Mouse (Mus musculus) forebrain, embryonic 10.5 days (tissue): ENCODE measurements around the gene Pld4. TPM values are rescaled to one million over a fixed set of nuclear protein-coding genes. Genes with fewer than 3 reads are reported as not detected.
A peak's percentile ranks its signal among the peaks of the same experiment; 100 is the strongest.

ENCODE experiments used
- DNase-seq: peaks from one replicate; pipeline ENCODE4 v3.0.0-alpha.2; 2017; ENCODE audit warnings: low spot score; ENCODE audit errors: extremely low spot score
- H3K27ac ChIP-seq: fragments of 300-500 bp; sonication (generic); 2 replicates; pipeline ENCODE4 v1.5.1; 2016; ENCODE audit warnings: mild to moderate bottlenecking
- H3K27me3 ChIP-seq: fragments of 300-500 bp; sonication (generic); 2 replicates; pipeline ENCODE4 v1.6.1; 2016; ENCODE audit warnings: mild to moderate bottlenecking; ENCODE audit not compliant: poor library complexity, severe bottlenecking
- H3K36me3 ChIP-seq: fragments of 300-500 bp; sonication (generic); replicated peaks from 2 replicates; pipeline ENCODE4 v1.6.1; 2016; ENCODE audit warnings: mild to moderate bottlenecking, moderate library complexity
- H3K4me1 ChIP-seq: fragments of 300-500 bp; sonication (generic); 2 replicates; pipeline ENCODE4 v1.6.1; 2016
- H3K4me3 ChIP-seq: fragments of 300-500 bp; sonication (generic); 2 replicates; pipeline ENCODE4 v1.5.1; 2016; ENCODE audit warnings: mild to moderate bottlenecking, moderate library complexity
- H3K9me3 ChIP-seq: fragments of 300-500 bp; sonication (generic); 2 replicates; pipeline ENCODE4 v1.6.1; 2016; ENCODE audit warnings: mild to moderate bottlenecking, moderate library complexity
- WGBS: fragments of 180-500 bp; shearing (Covaris S2); methylation state at CpG from one replicate; pipeline ENCODE4 v1.1.7; 2016; 5-methylcytosine and 5-hydroxymethylcytosine counted together
- polyA plus RNA-seq: library from polyadenylated mRNA; unstranded; fragments of >200 nt; fragmentation: Nextera tagmentation; extraction: Ambion mirVana; gene quantifications from 2 replicates; pipeline ENCODE4 v1.2.1, GENCODE M21; 2016

Gene Pld4
- polyA plus RNA-seq, 1 experiment from 2014 or later, result 3.9 TPM

- no peaks in the 10 kb centered on the region for H3K9me3 ChIP-seq
- DNase-seq, result no peak
- no peak overlapping the region for H3K27ac ChIP-seq
- no peak overlapping the region for H3K4me3 ChIP-seq
- WGBS, result 88% methylated on average over 8 of the region's 8 CpGs
- peaks cover 12% of the 10 kb centered on the region for H3K36me3 ChIP-seq
- H3K4me1 ChIP-seq, result peaks cover 16% of the 10 kb centered on the region
- H3K27me3 ChIP-seq, result peaks cover 11% of the 10 kb centered on the region
Measured at GRCm38 (mm10) chr12:112727801-112728200, 32.7 kb upstream of the Pld4 start.

- no peak for DNase-seq
- Histone ChIP-seq H3K9me3 (no peaks in the 10 kb centered on the region), H3K27ac (no peak overlapping the region), H3K4me3 (no peak overlapping the region), H3K27me3 (no peaks in the 10 kb centered on the region), H3K4me1 (0 out of 2 replicates have a peak, but pooled peaks cover 1% of the 10 kb centered on the region), H3K36me3 (peaks cover 36% of the 10 kb centered on the region)
- WGBS, result 88% methylated on average over 14 of the region's 14 CpGs
Measured at GRCm38 (mm10) chr12:112730808-112731207, 29.6 kb upstream of the Pld4 start.

GRCm38 (mm10) chr12:112732591-112732990 is 27.9 kb upstream of the Pld4 start:
- 91% methylated on average over 10 of the region's 10 CpGs for WGBS
- H3K4me3 ChIP-seq, result no peak overlapping the region
- no peaks in the 10 kb centered on the region for H3K4me1 ChIP-seq
- H3K9me3 ChIP-seq, result no peaks in the 10 kb centered on the region
- peaks cover 54% of the 10 kb centered on the region for H3K36me3 ChIP-seq
- no peak for DNase-seq
- H3K27ac ChIP-seq, result no peak overlapping the region
- no peaks in the 10 kb centered on the region for H3K27me3 ChIP-seq

- H3K27ac ChIP-seq, result no peak overlapping the region
- no peak overlapping the region for H3K4me3 ChIP-seq
- peaks cover 71% of the 10 kb centered on the region for H3K36me3 ChIP-seq
- H3K9me3 ChIP-seq, result no peaks in the 10 kb centered on the region
- no peak for DNase-seq
- no peaks in the 10 kb centered on the region for H3K4me1 ChIP-seq
- WGBS, result 97% methylated on average over 2 of the region's 2 CpGs
- no peaks in the 10 kb centered on the region for H3K27me3 ChIP-seq
Measured at GRCm38 (mm10) chr12:112734108-112734820, 26.2 kb upstream of the Pld4 start.

GRCm38 (mm10) chr12:112734881-112735655 is 25.4 kb upstream of the Pld4 start:
- WGBS, result 87% methylated on average over 19 of the region's 19 CpGs
- Histone ChIP-seq H3K4me1 (no peaks in the 10 kb centered on the region), H3K36me3 (peaks cover 79% of the 10 kb centered on the region), H3K4me3 (no peak overlapping the region), H3K27ac (no peak overlapping the region), H3K9me3 (no peaks in the 10 kb centered on the region), H3K27me3 (no peaks in the 10 kb centered on the region)
- DNase-seq, result no peak

GRCm38 (mm10) chr12:112735896-112736635 is 24.4 kb upstream of the Pld4 start:
- no peaks in the 10 kb centered on the region for H3K27me3 ChIP-seq
- peaks cover 86% of the 10 kb centered on the region for H3K36me3 ChIP-seq
- H3K9me3 ChIP-seq, result no peaks in the 10 kb centered on the region
- H3K4me1 ChIP-seq, result no peaks in the 10 kb centered on the region
- no peak overlapping the region for H3K27ac ChIP-seq
- WGBS, result 93% methylated on average over 29 of the region's 29 CpGs
- H3K4me3 ChIP-seq, result no peak overlapping the region
- no peak for DNase-seq

- peaks cover 82% of the 10 kb centered on the region for H3K36me3 ChIP-seq
- no peaks in the 10 kb centered on the region for H3K4me1 ChIP-seq
- no peak for DNase-seq
- H3K27me3 ChIP-seq, result no peaks in the 10 kb centered on the region
- H3K27ac ChIP-seq, result no peak overlapping the region
- WGBS, result 93% methylated on average over 10 of the region's 10 CpGs
- no peak overlapping the region for H3K4me3 ChIP-seq
- no peaks in the 10 kb centered on the region for H3K9me3 ChIP-seq
Measured at GRCm38 (mm10) chr12:112736636-112736925, 23.9 kb upstream of the Pld4 start.

GRCm38 (mm10) chr12:112737081-112737480 is 23.4 kb upstream of the Pld4 start:
- Histone ChIP-seq H3K36me3 (peaks cover 80% of the 10 kb centered on the region), H3K27ac (no peak overlapping the region), H3K27me3 (no peaks in the 10 kb centered on the region), H3K9me3 (no peaks in the 10 kb centered on the region), H3K4me3 (no peak overlapping the region), H3K4me1 (no peaks in the 10 kb centered on the region)
- 93% methylated on average over 7 of the region's 7 CpGs for WGBS
- DNase-seq, result no peak

- Histone ChIP-seq H3K4me1 (peaks cover 3% of the 10 kb centered on the region), H3K9me3 (no peaks in the 10 kb centered on the region), H3K27ac (no peak overlapping the region), H3K36me3 (peaks cover 74% of the 10 kb centered on the region), H3K4me3 (no peak overlapping the region), H3K27me3 (no peaks in the 10 kb centered on the region)
- WGBS, result 92% methylated on average over 14 of the region's 14 CpGs
- DNase-seq, result no peak
Measured at GRCm38 (mm10) chr12:112737761-112738160, 22.7 kb upstream of the Pld4 start.

GRCm38 (mm10) chr12:112738281-112739022 is 22.0 kb upstream of the Pld4 start:
- Histone ChIP-seq H3K4me1 (peaks cover 6% of the 10 kb centered on the region), H3K9me3 (no peaks in the 10 kb centered on the region), H3K36me3 (peaks cover 70% of the 10 kb centered on the region), H3K27me3 (no peaks in the 10 kb centered on the region), H3K4me3 (no peak overlapping the region), H3K27ac (no peak overlapping the region)
- no peak for DNase-seq
- 93% methylated on average over 31 of the region's 31 CpGs for WGBS

GRCm38 (mm10) chr12:112739023-112739568 is 21.4 kb upstream of the Pld4 start:
- Histone ChIP-seq H3K27ac (no peak overlapping the region), H3K4me1 (peaks cover 6% of the 10 kb centered on the region), H3K9me3 (no peaks in the 10 kb centered on the region), H3K36me3 (peaks cover 72% of the 10 kb centered on the region), H3K27me3 (no peaks in the 10 kb centered on the region), H3K4me3 (no peak overlapping the region)
- no peak for DNase-seq
- 92% methylated on average over 24 of the region's 24 CpGs for WGBS

- Histone ChIP-seq H3K4me1 (peaks cover 20% of the 10 kb centered on the region), H3K4me3 (no peak overlapping the region), H3K27me3 (no peaks in the 10 kb centered on the region), H3K27ac (peak overlapping the region; percentile 72), H3K36me3 (peaks cover 51% of the 10 kb centered on the region), H3K9me3 (no peaks in the 10 kb centered on the region)
- no peak for DNase-seq
- 77% methylated on average over 6 of the region's 6 CpGs for WGBS
Measured at GRCm38 (mm10) chr12:112742768-112743167, 17.7 kb upstream of the Pld4 start.
